Mouse (Mus musculus): ENCODE results near the gene Gm21882. TPM values are rescaled to one million over a fixed set of nuclear protein-coding genes. Genes with fewer than 3 reads are reported as not detected.
"Not testable (repeated sequence)": the region's sequence is repeated elsewhere in the genome, so short reads cannot be mapped to it uniquely, and the experiment has no call there.

The Gm21882 gene
- polyA plus RNA-seq (2012; ENCODE audit: insufficient read depth, insufficient read length, low replicate concordance, missing spikeins), result not detected in 2 replicates

- H3K27ac ChIP-seq (ENCODE audit: insufficient read depth, low read depth, low read length); H3K4me3 ChIP-seq (ENCODE audit: insufficient read depth, low read depth, low read length); H3K4me1 ChIP-seq (ENCODE audit: control insufficient read depth, insufficient read depth, low read length): not testable (repeated sequence)
- 42% methylated on average over 1 of the region's 1 CpGs for WGBS
Observed at GRCm38 (mm10) chrY:40381423-40381822, at the start of gene Gm21882. TSS of gene Gm21882 (minus strand) at chrY:40381523.

Other genes with a start within 250 kb of the Gm21882 start
- not detected in 2 replicates for gene Gm21865, start 64.6 kb downstream of the Gm21882 start, polyA plus RNA-seq (2012; ENCODE audit: insufficient read depth, insufficient read length, low replicate concordance, missing spikeins)

Data from olfactory bulb, adult 2 months (tissue).